Mouse (Mus musculus) C2C12 (cell line): ENCODE results near the gene F2. TPM values are rescaled to one million over a fixed set of nuclear protein-coding genes. Genes with fewer than 3 reads are reported as not detected.

Experiments used
- H3K27me3 ChIP-seq: one replicate; pipeline ENCODE4 v1.6.1; 2011; ENCODE audit not compliant: control insufficient read depth, insufficient read depth, insufficient read length
- H3K36me3 ChIP-seq: one replicate; pipeline ENCODE4 v1.6.1; 2011; ENCODE audit not compliant: control insufficient read depth, insufficient read depth
- H3K4me3 ChIP-seq: one replicate; pipeline ENCODE4 v1.5.1; 2011; ENCODE audit warnings: mild to moderate bottlenecking, control low read depth; ENCODE audit not compliant: poor library complexity, insufficient read depth, severe bottlenecking
- H3K79me2 ChIP-seq: one replicate; pipeline ENCODE4 v1.6.1; 2011; ENCODE audit not compliant: control insufficient read depth, insufficient read depth
- H3K79me3 ChIP-seq: one replicate; pipeline ENCODE4 v1.6.1; 2011; ENCODE audit warnings: low read depth, control low read depth
- H3ac ChIP-seq: one replicate; pipeline ENCODE3; 2011; ENCODE audit warnings: low read depth; ENCODE audit not compliant: control insufficient read depth, insufficient read length
- CEBPB ChIP-seq: IDR thresholded peaks from one replicate; pipeline ENCODE4 v1.6.1; 2011; ENCODE audit warnings: low read depth, mild to moderate bottlenecking, control low read depth, moderate library complexity
- CTCF ChIP-seq: IDR thresholded peaks from one replicate; pipeline ENCODE4 v1.5.1; 2011; ENCODE audit not compliant: control insufficient read depth, insufficient read depth, insufficient read length
- FOSL1 ChIP-seq: IDR thresholded peaks from one replicate; pipeline ENCODE4 v1.8.0; 2011; ENCODE audit warnings: mild to moderate bottlenecking, low read length; ENCODE audit not compliant: poor library complexity, insufficient read depth, severe bottlenecking
- MAX ChIP-seq: IDR thresholded peaks from one replicate; pipeline ENCODE4 v1.6.1; 2011; ENCODE audit warnings: mild to moderate bottlenecking, control low read depth
- MYOD1 ChIP-seq: IDR thresholded peaks from one replicate; pipeline ENCODE4 v1.6.1; 2011; ENCODE audit warnings: low read depth; ENCODE audit not compliant: control insufficient read depth, insufficient read length
- MYOG ChIP-seq: IDR thresholded peaks from one replicate; pipeline ENCODE4 v1.6.1; 2011; ENCODE audit not compliant: control insufficient read depth, insufficient read length; ENCODE audit errors: extremely low read depth
- USF1 ChIP-seq: IDR thresholded peaks from one replicate; pipeline ENCODE4 v1.6.1; 2011; ENCODE audit warnings: low read depth, mild to moderate bottlenecking, control low read depth, moderate library complexity
- polyA plus RNA-seq: library from polyadenylated mRNA; unstranded; fragments of >200 nt; fragmentation: generic; extraction: Trizol; gene quantifications from one replicate; pipeline ENCODE4 v1.2.1, GENCODE M21; 2012; ENCODE audit warnings: missing spikeins

Gene F2
- polyA plus RNA-seq, 1 experiment, result 0.04 TPM

GRCm38 (mm10) chr2:91651458-91652258 is 15.4 kb upstream of the F2 start:
- no peak for TF ChIP-seq USF1
- TF ChIP-seq MAX, result no peak
- TF ChIP-seq MYOD1, result no peak
- no peak for TF ChIP-seq CTCF
- TF ChIP-seq MYOG, result no peak
- no peak for TF ChIP-seq FOSL1
- no peak for TF ChIP-seq CEBPB
- Histone ChIP-seq H3K79me3 (peaks cover 30% of the 10 kb centered on the region), H3K4me3 (no peak overlapping the region), H3ac (no peak overlapping the region), H3K36me3 (peaks cover 53% of the 10 kb centered on the region), H3K79me2 (peaks cover 75% of the 10 kb centered on the region), H3K27me3 (no peaks in the 10 kb centered on the region)

DNA sequence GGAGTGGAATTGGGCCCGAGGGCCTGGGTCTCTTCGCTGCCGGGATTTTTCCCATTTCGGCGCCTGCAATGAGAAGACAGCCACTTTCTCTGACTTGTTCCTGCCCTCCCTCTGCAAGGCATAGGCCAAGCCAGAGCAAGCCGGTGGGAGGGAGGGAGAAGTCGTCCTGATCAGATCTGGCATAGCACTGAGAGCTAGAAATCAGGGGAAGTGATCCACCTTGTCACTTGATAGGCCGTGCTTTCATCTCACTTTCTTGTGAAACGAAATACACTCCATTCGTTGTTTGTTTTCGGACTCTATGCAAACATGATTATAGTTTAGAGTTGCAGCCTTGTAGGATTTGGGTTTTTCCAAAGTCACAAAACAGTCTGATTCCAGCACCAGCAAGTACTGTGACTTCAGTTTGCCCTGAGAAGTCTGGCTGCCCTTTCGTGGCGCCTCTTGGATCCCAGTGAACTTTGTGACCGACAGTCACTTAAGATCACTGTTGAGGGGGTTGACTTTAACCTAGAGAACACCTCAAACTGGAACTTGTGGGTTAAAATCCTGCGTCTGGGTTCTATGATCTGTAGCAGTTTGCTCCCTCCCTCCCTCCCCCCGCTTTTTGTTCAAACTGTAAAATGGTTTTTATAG is 14.3 kb upstream of the F2 start:
- Histone ChIP-seq H3K36me3 (peaks cover 55% of the 10 kb centered on the region), H3K79me3 (peaks cover 30% of the 10 kb centered on the region), H3ac (peak overlapping the region; percentile 75), H3K79me2 (peaks cover 86% of the 10 kb centered on the region), H3K27me3 (no peaks in the 10 kb centered on the region), H3K4me3 (peak overlapping the region; percentile 93)
- TF ChIP-seq CEBPB, result no peak
- TF ChIP-seq FOSL1, result no peak
- no peak for TF ChIP-seq MYOD1
- no peak for TF ChIP-seq USF1
- TF ChIP-seq MAX, result no peak
- no peak for TF ChIP-seq CTCF
- no peak for TF ChIP-seq MYOG

DNA sequence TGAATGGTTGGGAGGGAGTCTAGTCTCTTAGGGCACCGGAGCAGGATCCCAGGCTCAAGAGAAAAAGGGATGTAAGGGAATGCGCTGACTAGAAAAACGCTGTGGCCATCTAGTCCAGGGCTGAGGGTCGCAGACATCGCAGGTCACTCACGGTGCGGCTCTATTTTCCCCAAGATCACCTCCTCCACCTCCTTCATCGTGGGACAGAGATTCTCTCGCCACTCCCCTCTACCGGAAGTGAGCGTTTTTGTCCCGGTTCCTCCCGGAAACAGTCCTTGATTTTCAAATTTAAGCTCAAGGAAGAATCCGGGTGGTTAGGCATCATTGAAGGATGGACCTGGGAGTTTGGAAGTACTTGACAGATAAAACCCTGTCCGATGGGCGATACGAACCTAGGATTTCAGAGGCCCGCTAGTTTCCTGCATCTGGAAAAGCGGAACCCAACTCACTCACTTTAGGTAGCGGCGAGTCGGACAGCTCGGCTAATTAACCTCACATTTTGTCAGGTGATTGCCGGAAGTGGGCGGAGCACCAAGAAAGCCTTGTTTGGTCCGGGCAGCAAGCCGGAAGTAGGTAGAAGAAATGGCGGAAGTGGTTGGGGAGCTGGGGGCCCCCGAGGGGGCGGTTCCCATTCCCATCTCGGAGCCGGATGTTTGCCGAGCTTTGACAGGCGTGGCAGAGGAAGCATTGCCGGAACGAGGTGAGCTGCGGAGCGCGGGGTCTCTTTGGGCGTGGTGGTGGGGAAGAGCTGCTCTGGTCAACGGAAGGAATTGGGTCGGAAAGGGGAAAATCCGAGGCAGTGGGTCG is 13.5 kb upstream of the F2 start, which contains the start of the genes Zfp408 and Arhgap1:
Gene Zfp408 (minus strand): TSS at position 239 of the 807 bp plus-strand sequence.
Gene Arhgap1 (plus strand): TSS at position 308 of the 807 bp plus-strand sequence.
- Histone ChIP-seq H3K36me3 (peaks cover 56% of the 10 kb centered on the region), H3K4me3 (peak within 1 kb of the TSS; percentile 93), H3K27me3 (no peaks in the 10 kb centered on the region), H3K79me2 (peaks cover 86% of the 10 kb centered on the region), H3K79me3 (peaks cover 30% of the 10 kb centered on the region), H3ac (peak within 1 kb of the TSS; percentile 91)
- no peak for TF ChIP-seq CTCF
- TF ChIP-seq MAX, result peak; percentile 82
- TF ChIP-seq USF1, result peak; percentile 86

DNA sequence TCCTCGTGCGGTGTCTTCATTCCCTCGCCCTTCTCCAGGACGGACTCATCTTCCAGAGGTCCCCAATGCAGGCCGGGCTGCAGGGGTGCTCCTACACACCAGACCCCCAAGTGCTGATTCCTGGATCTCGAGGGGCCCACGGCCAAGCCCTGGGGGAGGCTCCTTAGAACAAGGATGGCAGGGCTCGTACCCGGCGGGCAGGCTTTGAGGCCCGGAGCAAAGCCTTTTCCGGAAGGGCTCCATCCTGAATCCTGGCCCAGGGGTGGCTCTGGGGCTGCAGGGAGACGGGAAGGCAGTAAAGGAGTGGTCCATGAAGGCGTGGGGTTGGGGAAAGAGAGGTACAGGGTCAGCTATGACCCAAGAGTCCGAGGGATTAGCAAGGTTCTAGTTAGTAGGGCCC is 12.9 kb upstream of the F2 start:
- H3K4me3 ChIP-seq, result peak overlapping the region; percentile 93
- no peaks in the 10 kb centered on the region for H3K27me3 ChIP-seq
- TF ChIP-seq MAX (no peak), CTCF (no peak), USF1 (no peak), MYOD1 (no peak), CEBPB (no peak), MYOG (no peak), FOSL1 (no peak)
- peaks cover 30% of the 10 kb centered on the region for H3K79me3 ChIP-seq
- peak overlapping the region; percentile 91 for H3ac ChIP-seq
- peaks cover 56% of the 10 kb centered on the region for H3K36me3 ChIP-seq
- peaks cover 83% of the 10 kb centered on the region for H3K79me2 ChIP-seq

GRCm38 (mm10) chr2:91646733-91647132 is 10.5 kb upstream of the F2 start:
- H3K4me3 ChIP-seq, result no peak overlapping the region
- H3K79me3 ChIP-seq, result peaks cover 26% of the 10 kb centered on the region

More at GRCm38 (mm10) chr2:91646733-91647132, 10.5 kb upstream of the F2 start:
- Histone ChIP-seq H3ac (no peak overlapping the region), H3K36me3 (peaks cover 47% of the 10 kb centered on the region), H3K79me2 (peaks cover 58% of the 10 kb centered on the region), H3K27me3 (no peaks in the 10 kb centered on the region)
- no peak for TF ChIP-seq FOSL1
- no peak for TF ChIP-seq MYOG
- no peak for TF ChIP-seq CEBPB
- peak; percentile 34 for TF ChIP-seq CTCF
- TF ChIP-seq MAX, result peak; percentile 70
- TF ChIP-seq USF1, result no peak
- TF ChIP-seq MYOD1, result no peak
